Mouse (Mus musculus): ENCODE measurements at regions not wholly inside any gene's neighbourhood (a gene's known extent, or its start where the extent isn't known, plus 50 kb on each side); places are given as distances from the start of the nearest gene placed in this dataset.

DNA sequence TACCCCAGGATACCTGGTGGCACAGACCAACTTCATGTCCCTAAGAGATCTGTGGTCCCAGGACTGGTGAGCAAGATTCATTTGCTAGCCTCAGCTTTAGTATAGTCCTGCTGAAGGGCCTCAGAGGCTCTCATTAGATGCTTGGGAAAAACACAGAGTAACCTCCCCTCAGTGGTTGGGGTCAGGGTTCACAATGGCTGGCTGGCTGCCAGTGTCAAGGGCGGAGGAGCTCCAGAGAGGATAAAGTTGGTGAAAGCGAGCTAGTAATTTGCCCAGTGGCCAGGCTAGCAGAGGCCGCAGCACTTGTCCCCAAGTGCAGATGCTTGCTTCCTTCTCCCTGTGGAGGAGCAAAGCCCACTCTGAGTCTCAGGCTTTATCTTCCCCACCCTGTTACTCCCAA is 203.8 kb upstream of the Prox1 start:
- Histone ChIP-seq H3K4me3 (ENCODE audit: low read length) (no peak overlapping the region), H3K36me3 (ENCODE audit: control insufficient read depth, insufficient read depth, low read length) (no peaks in the 10 kb centered on the region), H3K9me3 (ENCODE audit: control insufficient read depth, low read length) (no peaks in the 10 kb centered on the region), H3K27ac (ENCODE audit: low read length) (no peak overlapping the region), H3K9ac (ENCODE audit: low read length) (no peak overlapping the region), H3K4me2 (ENCODE audit: low read depth, low read length) (no peak overlapping the region), H3K27me3 (ENCODE audit: control insufficient read depth, insufficient read depth, low read depth, low read length) (no peaks in the 10 kb centered on the region), H3K4me1 (replicated peaks; ENCODE audit: control insufficient read depth, insufficient read depth, low read length) (peaks cover 3% of the 10 kb centered on the region; the same call in 1 of the 2 replicates)
- no peak for ATAC-seq (ENCODE audit: low read depth)
- WGBS, result 28% methylated on average over 3 of the region's 3 CpGs

DNA sequence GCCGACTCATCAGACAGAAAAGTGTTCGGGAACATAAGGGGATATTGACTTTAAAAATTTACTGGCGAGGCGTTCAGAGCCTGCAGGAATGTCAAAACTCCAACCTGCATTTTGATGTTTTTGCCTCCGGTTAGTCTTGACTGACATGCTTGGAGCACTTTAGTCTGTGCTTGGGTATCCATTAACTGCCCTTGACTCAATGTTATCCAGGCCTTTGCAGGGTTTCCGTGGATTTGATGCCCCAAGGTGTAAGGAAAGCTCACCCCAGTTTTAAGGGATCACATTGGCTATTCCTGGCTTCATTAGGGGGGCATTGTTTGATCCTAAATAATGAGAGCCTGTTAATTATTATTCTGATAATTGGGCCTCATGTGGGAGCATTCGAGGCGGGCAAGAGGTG is 196.1 kb upstream of the Prox1 start:
- H3K9me3 ChIP-seq (ENCODE audit: control insufficient read depth, low read length), result no peaks in the 10 kb centered on the region
- no peaks in the 10 kb centered on the region for H3K36me3 ChIP-seq (ENCODE audit: control insufficient read depth, insufficient read depth, low read length)
- no peaks in the 10 kb centered on the region for H3K27me3 ChIP-seq (ENCODE audit: control insufficient read depth, insufficient read depth, low read depth, low read length)
- H3K4me3 ChIP-seq (ENCODE audit: low read length), result no peak overlapping the region
- H3K27ac ChIP-seq (ENCODE audit: low read length), result no peak overlapping the region
- 56% methylated on average over 8 of the region's 8 CpGs for WGBS
- H3K9ac ChIP-seq (ENCODE audit: low read length), result no peak overlapping the region
- no peak for ATAC-seq (ENCODE audit: low read depth)
- no peaks in the 10 kb centered on the region for H3K4me1 ChIP-seq (replicated peaks; ENCODE audit: control insufficient read depth, insufficient read depth, low read length)
- no peak overlapping the region for H3K4me2 ChIP-seq (ENCODE audit: low read depth, low read length)

DNA sequence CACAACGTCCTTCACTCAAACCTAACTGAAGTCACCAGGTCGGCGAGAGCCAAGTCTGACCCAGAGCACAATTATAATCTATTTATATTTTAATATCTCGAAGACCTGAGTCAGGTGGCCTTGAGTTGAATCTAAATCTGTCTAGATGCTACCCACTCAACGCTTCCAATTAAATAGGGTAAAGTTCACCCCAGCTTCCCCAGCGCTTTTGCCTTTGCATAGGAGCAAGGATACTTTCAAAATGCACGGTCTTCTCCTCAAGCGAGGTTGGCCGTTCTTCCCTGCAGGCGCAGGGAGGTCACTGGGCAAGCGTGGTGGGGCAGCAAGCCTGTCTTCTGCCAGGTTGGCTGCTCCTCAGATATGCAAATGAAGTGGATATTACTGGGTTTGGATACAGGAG is 194.6 kb upstream of the Prox1 start:
- no peak overlapping the region for H3K4me2 ChIP-seq (ENCODE audit: low read depth, low read length)
- H3K4me3 ChIP-seq (ENCODE audit: low read length), result no peak overlapping the region
- no peak for ATAC-seq (ENCODE audit: low read depth)
- no peaks in the 10 kb centered on the region for H3K27me3 ChIP-seq (ENCODE audit: control insufficient read depth, insufficient read depth, low read depth, low read length)
- no peak overlapping the region for H3K27ac ChIP-seq (ENCODE audit: low read length)
- no peaks in the 10 kb centered on the region for H3K36me3 ChIP-seq (ENCODE audit: control insufficient read depth, insufficient read depth, low read length)
- H3K9me3 ChIP-seq (ENCODE audit: control insufficient read depth, low read length), result no peaks in the 10 kb centered on the region
- H3K4me1 ChIP-seq (replicated peaks; ENCODE audit: control insufficient read depth, insufficient read depth, low read length), result no peaks in the 10 kb centered on the region
- no peak overlapping the region for H3K9ac ChIP-seq (ENCODE audit: low read length)
- WGBS, result 87% methylated on average over 11 of the region's 11 CpGs

DNA sequence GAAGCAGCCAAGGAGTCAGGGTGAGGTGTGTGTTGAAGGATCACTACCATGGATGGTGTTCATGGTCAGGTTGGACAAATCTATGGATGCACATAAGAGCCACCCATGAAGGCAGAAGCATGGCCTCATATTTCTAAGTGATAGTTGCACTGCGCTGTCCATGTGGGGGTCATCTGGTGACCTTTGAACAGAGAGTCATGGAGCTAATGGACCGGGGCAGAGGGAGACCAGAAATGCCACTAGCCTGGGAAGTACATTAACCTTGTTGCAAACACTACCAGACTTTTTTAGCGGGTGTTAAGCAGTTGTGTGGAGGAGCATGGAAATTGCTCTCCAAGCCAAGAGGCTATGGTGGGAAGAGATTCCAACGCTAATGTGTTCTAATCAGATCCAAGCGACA is 190.1 kb upstream of the Prox1 start:
- H3K9me3 ChIP-seq (ENCODE audit: control insufficient read depth, low read length), result no peaks in the 10 kb centered on the region
- ATAC-seq (ENCODE audit: low read depth), result no peak
- 90% methylated on average over 5 of the region's 5 CpGs for WGBS

DNA sequence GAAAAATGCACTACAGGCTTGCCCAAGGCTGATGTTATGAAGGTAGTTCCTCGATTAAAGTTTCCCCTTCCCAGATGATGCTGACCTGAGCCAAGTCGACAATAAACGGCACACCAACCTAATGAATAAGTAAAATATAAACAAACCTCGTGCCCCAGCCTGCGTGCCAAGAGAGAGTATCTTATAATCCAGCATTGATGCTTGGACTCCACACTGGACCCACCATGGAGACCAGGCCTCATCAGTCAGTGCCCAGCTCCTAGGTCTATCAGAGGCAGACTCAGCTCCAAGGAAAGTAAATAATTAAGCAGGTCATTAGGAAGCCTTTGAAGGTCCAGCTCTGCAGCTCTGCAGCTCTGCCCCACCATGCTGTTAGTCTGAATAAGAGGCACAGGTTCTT is 187.3 kb upstream of the Prox1 start:
- Histone ChIP-seq H3K36me3 (ENCODE audit: control insufficient read depth, insufficient read depth, low read length) (no peaks in the 10 kb centered on the region), H3K27ac (ENCODE audit: low read length) (no peak overlapping the region), H3K4me3 (ENCODE audit: low read length) (no peak overlapping the region), H3K4me2 (ENCODE audit: low read depth, low read length) (no peak overlapping the region), H3K9me3 (ENCODE audit: control insufficient read depth, low read length) (no peaks in the 10 kb centered on the region), H3K27me3 (ENCODE audit: control insufficient read depth, insufficient read depth, low read depth, low read length) (no peaks in the 10 kb centered on the region), H3K9ac (ENCODE audit: low read length) (no peak overlapping the region), H3K4me1 (replicated peaks; ENCODE audit: control insufficient read depth, insufficient read depth, low read length) (no peaks in the 10 kb centered on the region)
- WGBS, result 53% methylated on average over 5 of the region's 5 CpGs
- no peak for ATAC-seq (ENCODE audit: low read depth)

More for the DNA sequence above, 190.1 kb upstream of the Prox1 start:
- H3K27me3 ChIP-seq (ENCODE audit: control insufficient read depth, insufficient read depth, low read depth, low read length), result no peaks in the 10 kb centered on the region
- H3K9ac ChIP-seq (ENCODE audit: low read length), result no peak overlapping the region
- H3K36me3 ChIP-seq (ENCODE audit: control insufficient read depth, insufficient read depth, low read length), result no peaks in the 10 kb centered on the region
- H3K4me1 ChIP-seq (replicated peaks; ENCODE audit: control insufficient read depth, insufficient read depth, low read length), result no peaks in the 10 kb centered on the region
- H3K4me2 ChIP-seq (ENCODE audit: low read depth, low read length), result no peak overlapping the region
- no peak overlapping the region for H3K4me3 ChIP-seq (ENCODE audit: low read length)
- no peak overlapping the region for H3K27ac ChIP-seq (ENCODE audit: low read length)

DNA sequence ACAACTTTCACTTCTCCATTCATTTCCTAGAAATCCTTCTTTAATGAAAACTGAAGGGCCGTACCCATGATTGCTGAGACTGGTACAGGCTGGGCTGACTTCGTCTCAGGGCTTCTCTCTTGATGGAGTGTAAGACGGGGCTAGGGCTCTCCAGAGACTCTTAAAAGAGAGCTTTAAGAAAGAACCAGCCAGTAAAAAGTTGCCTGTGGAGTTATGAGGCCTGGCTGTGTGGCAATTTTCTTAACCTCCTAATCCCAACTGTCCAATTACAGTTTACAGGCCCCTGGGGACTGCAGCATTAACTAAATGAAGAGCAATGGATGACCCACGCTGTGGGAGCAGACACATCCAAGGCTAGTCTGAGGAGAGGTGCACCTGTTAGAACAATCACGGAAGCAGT is 177.1 kb upstream of the Prox1 start:
- Histone ChIP-seq H3K9me3 (ENCODE audit: control insufficient read depth, low read length) (no peaks in the 10 kb centered on the region), H3K4me1 (replicated peaks; ENCODE audit: control insufficient read depth, insufficient read depth, low read length) (no peaks in the 10 kb centered on the region), H3K36me3 (ENCODE audit: control insufficient read depth, insufficient read depth, low read length) (no peaks in the 10 kb centered on the region), H3K27ac (ENCODE audit: low read length) (no peak overlapping the region), H3K4me2 (ENCODE audit: low read depth, low read length) (no peak overlapping the region), H3K9ac (ENCODE audit: low read length) (no peak overlapping the region), H3K4me3 (ENCODE audit: low read length) (no peak overlapping the region), H3K27me3 (ENCODE audit: control insufficient read depth, insufficient read depth, low read depth, low read length) (no peaks in the 10 kb centered on the region; the same call in 1 of the 2 replicates)
- 72% methylated on average over 5 of the region's 5 CpGs for WGBS
- ATAC-seq (ENCODE audit: low read depth), result no peak

DNA sequence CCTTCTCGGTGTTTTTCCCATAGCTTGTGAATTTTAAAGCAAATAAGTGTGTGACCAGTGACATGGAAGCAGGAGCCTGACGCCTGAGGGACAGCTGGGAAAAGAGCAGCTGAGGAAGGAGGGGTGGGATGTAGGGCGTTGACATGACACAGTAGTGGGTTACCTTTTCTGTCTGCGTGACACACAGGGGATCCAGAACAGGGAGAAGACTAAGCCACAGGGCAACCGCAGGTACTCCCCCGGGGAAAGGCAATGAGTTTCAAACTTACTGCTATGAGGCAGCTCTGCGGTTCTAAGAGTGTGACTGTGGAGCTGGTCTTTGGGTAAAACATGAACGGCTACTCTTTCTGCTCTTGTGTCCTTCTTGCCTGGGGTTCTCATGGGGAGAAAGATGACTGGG is 170.2 kb upstream of the Prox1 start:
- H3K27ac ChIP-seq (ENCODE audit: low read length), result no peak overlapping the region
- H3K36me3 ChIP-seq (ENCODE audit: control insufficient read depth, insufficient read depth, low read length), result no peaks in the 10 kb centered on the region
- 80% methylated on average over 8 of the region's 8 CpGs for WGBS
- no peak for ATAC-seq (ENCODE audit: low read depth)
- H3K4me2 ChIP-seq (ENCODE audit: low read depth, low read length), result no peak overlapping the region
- H3K4me1 ChIP-seq (replicated peaks; ENCODE audit: control insufficient read depth, insufficient read depth, low read length), result no peaks in the 10 kb centered on the region
- H3K9me3 ChIP-seq (ENCODE audit: control insufficient read depth, low read length), result no peaks in the 10 kb centered on the region
- H3K4me3 ChIP-seq (ENCODE audit: low read length), result no peak overlapping the region
- no peaks in the 10 kb centered on the region for H3K27me3 ChIP-seq (ENCODE audit: control insufficient read depth, insufficient read depth, low read depth, low read length)
- H3K9ac ChIP-seq (ENCODE audit: low read length), result no peak overlapping the region

DNA sequence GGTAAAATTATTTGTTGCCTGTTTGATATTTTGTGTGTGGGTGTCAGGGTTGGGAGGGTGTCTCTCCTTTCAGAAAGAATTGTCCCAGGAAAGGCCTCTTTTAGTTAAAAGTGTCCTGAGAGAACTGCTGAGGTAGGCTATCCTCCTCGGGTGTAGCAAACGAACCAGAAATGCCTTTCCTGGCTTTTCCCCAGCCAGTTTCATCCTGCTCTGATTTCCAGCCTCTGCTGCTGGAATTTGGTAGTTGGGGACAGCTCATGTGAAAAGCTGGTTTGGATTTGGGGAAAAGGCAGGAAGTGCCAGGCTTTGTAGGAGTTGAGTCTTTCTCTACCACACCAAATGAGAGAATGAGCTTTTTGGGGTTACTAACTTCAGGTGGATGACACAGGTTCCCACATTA is 164.0 kb upstream of the Prox1 start:
- Histone ChIP-seq H3K9me3 (ENCODE audit: control insufficient read depth, low read length) (no peaks in the 10 kb centered on the region), H3K36me3 (ENCODE audit: control insufficient read depth, insufficient read depth, low read length) (no peaks in the 10 kb centered on the region), H3K9ac (ENCODE audit: low read length) (no peak overlapping the region), H3K4me3 (ENCODE audit: low read length) (no peak overlapping the region), H3K27me3 (ENCODE audit: control insufficient read depth, insufficient read depth, low read depth, low read length) (no peaks in the 10 kb centered on the region), H3K4me2 (ENCODE audit: low read depth, low read length) (no peak overlapping the region), H3K4me1 (replicated peaks; ENCODE audit: control insufficient read depth, insufficient read depth, low read length) (no peaks in the 10 kb centered on the region), H3K27ac (ENCODE audit: low read length) (no peak overlapping the region)
- ATAC-seq (ENCODE audit: low read depth), result no peak
- 37% methylated on average over 2 of the region's 2 CpGs for WGBS

DNA sequence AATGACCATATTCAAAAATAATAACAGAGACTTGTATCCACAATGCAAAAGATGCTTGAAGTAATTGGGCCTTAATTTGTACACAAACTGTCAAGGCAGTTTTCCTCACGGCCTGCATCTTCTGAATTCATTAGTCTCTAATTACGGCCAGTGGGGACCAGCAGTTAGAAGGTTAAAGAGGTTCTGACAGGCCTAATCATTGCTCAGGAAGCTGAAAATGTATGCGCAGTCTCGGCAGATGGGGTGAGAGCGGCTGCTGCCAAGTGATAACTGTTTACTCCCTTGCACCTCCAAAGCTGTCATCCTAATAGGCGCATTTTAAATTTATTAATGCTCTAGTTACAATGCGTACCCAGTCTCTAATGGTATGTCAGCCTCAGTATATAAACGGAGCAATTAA is 163.5 kb upstream of the Prox1 start:
- WGBS, result 53% methylated on average over 8 of the region's 8 CpGs
- ATAC-seq (ENCODE audit: low read depth), result no peak
- no peaks in the 10 kb centered on the region for H3K4me1 ChIP-seq (replicated peaks; ENCODE audit: control insufficient read depth, insufficient read depth, low read length)

DNA sequence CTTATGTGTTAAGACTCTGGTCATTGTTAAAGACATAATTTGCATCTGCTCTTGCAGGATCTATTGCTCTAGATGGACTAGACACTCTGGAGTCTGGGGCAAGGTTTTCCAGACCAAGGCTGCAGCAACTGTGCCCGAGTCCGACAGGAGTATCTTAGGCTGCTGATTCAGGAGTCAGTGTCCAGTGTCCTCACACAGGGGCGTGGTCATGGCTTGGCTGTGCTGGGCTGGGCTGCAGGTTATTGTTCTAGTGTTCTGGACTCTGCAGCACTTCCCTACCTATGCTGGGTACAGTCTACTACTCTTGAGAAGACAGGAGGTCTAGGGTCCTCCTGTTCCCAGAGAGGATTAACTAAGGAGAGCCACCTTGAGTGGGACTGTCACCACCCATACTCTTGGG is 161.5 kb upstream of the Prox1 start:
- H3K27ac ChIP-seq (ENCODE audit: low read length), result no peak overlapping the region
- WGBS, result 64% methylated on average over 3 of the region's 3 CpGs
- no peak for ATAC-seq (ENCODE audit: low read depth)
- no peak overlapping the region for H3K9ac ChIP-seq (ENCODE audit: low read length)
- H3K4me3 ChIP-seq (ENCODE audit: low read length), result no peak overlapping the region
- H3K4me2 ChIP-seq (ENCODE audit: low read depth, low read length), result no peak overlapping the region
- H3K36me3 ChIP-seq (ENCODE audit: control insufficient read depth, insufficient read depth, low read length), result no peaks in the 10 kb centered on the region
- no peaks in the 10 kb centered on the region for H3K27me3 ChIP-seq (ENCODE audit: control insufficient read depth, insufficient read depth, low read depth, low read length)
- H3K4me1 ChIP-seq (replicated peaks; ENCODE audit: control insufficient read depth, insufficient read depth, low read length), result no peaks in the 10 kb centered on the region
- H3K9me3 ChIP-seq (ENCODE audit: control insufficient read depth, low read length), result no peaks in the 10 kb centered on the region

More for the DNA sequence above, 163.5 kb upstream of the Prox1 start:
- Histone ChIP-seq H3K27me3 (ENCODE audit: control insufficient read depth, insufficient read depth, low read depth, low read length) (no peaks in the 10 kb centered on the region), H3K36me3 (ENCODE audit: control insufficient read depth, insufficient read depth, low read length) (no peaks in the 10 kb centered on the region), H3K27ac (ENCODE audit: low read length) (no peak overlapping the region), H3K4me3 (ENCODE audit: low read length) (no peak overlapping the region), H3K4me2 (ENCODE audit: low read depth, low read length) (no peak overlapping the region), H3K9ac (ENCODE audit: low read length) (no peak overlapping the region), H3K9me3 (ENCODE audit: control insufficient read depth, low read length) (no peaks in the 10 kb centered on the region)

All from lung, embryonic 16.5 days (tissue).